ENCODE assay signal across 11 mouse cellular contexts in the genomic region with DNA sequence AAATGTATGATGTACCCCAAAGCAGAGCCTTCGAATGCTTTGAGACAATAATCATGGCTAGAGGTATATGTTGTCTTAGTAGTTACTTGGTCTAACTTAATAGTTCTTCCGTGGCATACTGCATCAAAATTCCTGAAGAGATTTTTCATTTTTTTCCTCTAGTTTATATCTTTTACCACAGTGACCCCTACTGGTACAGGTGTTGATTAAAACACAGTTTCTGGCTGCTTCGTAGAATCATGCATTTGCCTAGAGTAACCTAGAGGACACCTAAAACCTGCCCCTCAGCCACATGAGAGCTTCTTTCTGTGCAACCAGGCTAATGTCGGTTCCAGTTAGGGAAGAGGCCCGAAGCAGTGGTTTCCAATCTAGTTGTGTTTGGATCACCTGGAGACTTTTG. TPM values are rescaled to one million over a fixed set of nuclear protein-coding genes. Genes with fewer than 3 reads are reported as not detected.
DNase-seq lines count a peak whose midpoint lies in the region; ATAC-seq and TF ChIP-seq lines count a peak whose summit lies in the region.
"Had no signal": no experiment of that assay in that cellular context is flagged by ENCODE, and none has a peak within 500 bp of the region (broad histone marks: within the 10 kb centered on the region; RNA-seq: fewer than 3 reads in every experiment).

No protein-coding gene starts in this region.

- H3K9me3 ChIP-seq in lung, embryonic 14.5 days (ENCODE audit: low read depth, low read length), result no peaks in the 10 kb centered on the region

- no peak overlapping the region for H3K9ac ChIP-seq in lung, embryonic 14.5 days

- peak; percentile 49 for TF ChIP-seq CTCF in lung, embryonic 14.5 days (IDR thresholded peaks at IDR 0.05; ENCODE audit: low read depth)

- ATAC-seq in lung, embryonic 14.5 days (ENCODE audit: insufficient read depth), result no peak
- no peak for ATAC-seq in megakaryocyte, adult 5-6 weeks (ENCODE audit: poor library complexity, severe bottlenecking)

- no peak overlapping the region for H3K4me3 ChIP-seq in lung, embryonic 14.5 days (ENCODE audit: low read depth, low read length)
- H3K4me3 ChIP-seq: erythroblast, embryonic 14.5 days had no signal

- H3K27ac ChIP-seq in lung, embryonic 14.5 days (ENCODE audit: low read depth), result no peak overlapping the region

- H3K4me2 ChIP-seq in lung, embryonic 14.5 days, result no peak overlapping the region

- H3K27me3 ChIP-seq in lung, embryonic 14.5 days (ENCODE audit: insufficient read depth, low read length), result no peaks in the 10 kb centered on the region

- H3K4me1 ChIP-seq in lung, embryonic 14.5 days (ENCODE audit: insufficient read depth), result no peaks in the 10 kb centered on the region

- WGBS in lung, embryonic 14.5 days, result 65% methylated on average over 5 of the region's 5 CpGs

- peaks cover 19% of the 10 kb centered on the region for H3K36me3 ChIP-seq in lung, embryonic 14.5 days (ENCODE audit: insufficient read depth)

- DNase-seq in heart, adult 11 months, result peak; percentile 48
- no peak for DNase-seq in heart, postnatal 4 days
- DNase-seq in lung, embryonic 14.5 days, result peak; percentile 80
- DNase-seq in lung, postnatal 14 days, result no peak
- peak; percentile 25 for DNase-seq in ZHBTc4 (ENCODE audit: low read depth, low spot score)
- peak; percentile 41 for DNase-seq in retina, embryonic 14.5 days (ENCODE audit: low spot score)
- DNase-seq in spleen, adult 12 weeks (ENCODE audit: low spot score), result no peak
- DNase-seq: kidney, adult 11 months had no signal

RNA-seq across cellular contexts. Expression of a gene that starts 14.0 kb away (rescaled TPM):
- total RNA-seq in heart, postnatal 4 days (2021), result 100 to 1,000 TPM; 104 to 109 TPM
- 732 and 736 TPM in 2 replicates for polyA plus RNA-seq in lung, embryonic 14.5 days (2014; fragmentation: Nextera tagmentation; extraction: Ambion mirVana)
- total RNA-seq in megakaryocyte, adult 5-6 weeks (2015), result 288 and 324 TPM in 2 replicates
- total RNA-seq in megakaryocyte, adult 5-6 weeks (2017), result 271 and 290 TPM in 2 replicates

RNA-seq across cellular contexts. Expression of a gene that starts 14.2 kb away (rescaled TPM):
- not detected for total RNA-seq in heart, postnatal 4 days (2021)
- 0.07 TPM in 1 of 2 replicates, not detected in the other for polyA plus RNA-seq in lung, embryonic 14.5 days (2014; fragmentation: Nextera tagmentation; extraction: Ambion mirVana)
- total RNA-seq in megakaryocyte, adult 5-6 weeks (2015), result not detected in 2 replicates
- total RNA-seq in megakaryocyte, adult 5-6 weeks (2017), result 0.15 TPM in 1 of 2 replicates, not detected in the other
- polyA plus RNA-seq: erythroblast, embryonic 14.5 days; small intestine, adult 2 months had no signal

RNA-seq across cellular contexts. Expression of a gene that starts 31.2 kb away (rescaled TPM):
- total RNA-seq in heart, postnatal 4 days (2021), result 1 to 10 TPM; 6.1 to 7.8 TPM
- polyA plus RNA-seq in lung, embryonic 14.5 days (2014; fragmentation: Nextera tagmentation; extraction: Ambion mirVana), result 45.5 and 46.7 TPM in 2 replicates
- 13.7 and 21.6 TPM in 2 replicates for total RNA-seq in megakaryocyte, adult 5-6 weeks (2015)
- 13.4 and 16.2 TPM in 2 replicates for total RNA-seq in megakaryocyte, adult 5-6 weeks (2017)
- polyA plus RNA-seq: erythroblast, embryonic 14.5 days had no signal

Comparison
In these comparisons a context has a peak if more than half of its experiments do, and no peak if none do; other contexts are left out.
1. DNase-seq: peak in heart, adult 11 months (single experiment), lung, embryonic 14.5 days (single experiment), ZHBTc4 (single experiment) and retina, embryonic 14.5 days (single experiment); none in heart, postnatal 4 days (single experiment), lung, postnatal 14 days (single experiment) and spleen, adult 12 weeks (single experiment).